Mouse (Mus musculus): Measurements from ENCODE around the gene Gm49355. TPM values are rescaled to one million over a fixed set of nuclear protein-coding genes. Genes with fewer than 3 reads are reported as not detected.
"Not testable (repeated sequence)": the region's sequence is repeated elsewhere in the genome, so short reads cannot be mapped to it uniquely, and the experiment has no call there.

The Gm49355 gene
- polyA plus RNA-seq (2015; fragmentation: Nextera tagmentation; extraction: Ambion mirVana), result 0.09 and 0.13 TPM in 2 replicates

DNA sequence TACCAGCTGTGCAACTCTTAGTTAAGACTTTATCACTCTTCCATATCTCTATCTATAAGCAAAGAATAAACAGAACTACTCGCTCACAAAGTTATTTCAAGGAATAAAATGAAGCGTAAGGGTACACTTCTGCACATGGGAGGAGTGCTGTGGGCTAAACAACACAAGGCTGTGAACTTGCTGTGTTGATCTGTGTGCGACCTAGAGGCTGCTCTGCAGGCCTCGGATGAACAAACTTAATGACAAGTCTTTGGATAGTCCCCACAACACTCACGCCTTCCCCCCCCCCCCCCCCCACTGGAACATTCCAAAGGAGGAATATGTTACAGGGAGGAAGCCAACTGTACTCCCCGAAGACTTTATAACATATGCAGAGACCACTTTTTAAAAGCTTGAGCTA lies at the start of gene Gm49355:
TSS of gene Gm49355 (plus strand) at position 336 of the 400 bp plus-strand sequence.
- peak within 1 kb of the TSS; percentile 86 for H3K4me3 ChIP-seq (replicated peaks)
- H3K4me1 ChIP-seq (replicated peaks), result no peaks in the 10 kb centered on the region; the same call in 1 of the 2 replicates
- no peaks in the 10 kb centered on the region for H3K9me3 ChIP-seq (replicated peaks)
- H3K36me3 ChIP-seq, result no peaks in the 10 kb centered on the region
- peak within 1 kb of the TSS; percentile 91 for H3K27ac ChIP-seq
- peak within 1 kb of the TSS; percentile 89 for H3K9ac ChIP-seq
- no peaks in the 10 kb centered on the region for H3K27me3 ChIP-seq
- DNase-seq, result no peak
- 68% methylated on average over 6 of the region's 6 CpGs for WGBS (ENCODE audit: insufficient replicate concordance)
- peak within 1 kb of the TSS; percentile 76 for H3K4me2 ChIP-seq
- no peak for ATAC-seq (ENCODE audit: low read depth)

GRCm38 (mm10) chr14:12243726-12244125 lies 40.0 kb upstream of the Gm49355 start:
- no peak overlapping the region for H3K4me2 ChIP-seq
- H3K9me3 ChIP-seq (replicated peaks), result no peaks in the 10 kb centered on the region
- H3K27me3 ChIP-seq, result no peaks in the 10 kb centered on the region
- no peak overlapping the region for H3K27ac ChIP-seq
- WGBS (ENCODE audit: insufficient replicate concordance), result 31% methylated on average over 4 of the region's 4 CpGs
- DNase-seq (no peak), ATAC-seq (ENCODE audit: low read depth) (no peak)
- no peaks in the 10 kb centered on the region for H3K36me3 ChIP-seq
- H3K4me3 ChIP-seq (replicated peaks), result no peak overlapping the region
- H3K9ac ChIP-seq, result no peak overlapping the region
- H3K4me1 ChIP-seq (replicated peaks), result no peaks in the 10 kb centered on the region

DNA sequence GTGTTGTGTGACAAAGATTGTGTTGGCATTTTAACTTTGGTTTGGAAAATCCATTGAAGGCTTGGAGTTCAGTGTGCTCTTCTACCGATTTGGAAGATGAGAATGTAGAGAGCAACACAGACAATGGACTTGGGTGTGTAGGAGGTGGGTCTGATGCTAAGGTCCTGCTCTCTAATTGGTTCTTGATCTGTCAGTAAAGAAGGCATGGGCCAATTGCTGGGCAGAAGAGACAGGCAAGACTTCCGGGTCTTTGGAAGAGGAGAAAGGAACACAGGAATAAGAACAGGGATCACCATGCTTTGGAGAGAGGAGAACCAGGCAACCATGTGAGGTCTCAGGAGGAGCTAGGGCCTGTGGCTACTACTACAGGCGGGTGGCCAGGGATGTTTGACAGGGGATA lies 7.7 kb upstream of the Gm49355 start:
- no peak for DNase-seq
- Histone ChIP-seq H3K36me3 (no peaks in the 10 kb centered on the region), H3K9ac (no peak overlapping the region), H3K4me2 (no peak overlapping the region), H3K9me3 (replicated peaks) (no peaks in the 10 kb centered on the region), H3K27me3 (no peaks in the 10 kb centered on the region), H3K4me3 (replicated peaks) (no peak overlapping the region), H3K4me1 (replicated peaks) (no peaks in the 10 kb centered on the region), H3K27ac (no peak overlapping the region)
- no peak for ATAC-seq (ENCODE audit: low read depth)
- 51% methylated on average over 3 of the region's 3 CpGs for WGBS (ENCODE audit: insufficient replicate concordance)

DNA sequence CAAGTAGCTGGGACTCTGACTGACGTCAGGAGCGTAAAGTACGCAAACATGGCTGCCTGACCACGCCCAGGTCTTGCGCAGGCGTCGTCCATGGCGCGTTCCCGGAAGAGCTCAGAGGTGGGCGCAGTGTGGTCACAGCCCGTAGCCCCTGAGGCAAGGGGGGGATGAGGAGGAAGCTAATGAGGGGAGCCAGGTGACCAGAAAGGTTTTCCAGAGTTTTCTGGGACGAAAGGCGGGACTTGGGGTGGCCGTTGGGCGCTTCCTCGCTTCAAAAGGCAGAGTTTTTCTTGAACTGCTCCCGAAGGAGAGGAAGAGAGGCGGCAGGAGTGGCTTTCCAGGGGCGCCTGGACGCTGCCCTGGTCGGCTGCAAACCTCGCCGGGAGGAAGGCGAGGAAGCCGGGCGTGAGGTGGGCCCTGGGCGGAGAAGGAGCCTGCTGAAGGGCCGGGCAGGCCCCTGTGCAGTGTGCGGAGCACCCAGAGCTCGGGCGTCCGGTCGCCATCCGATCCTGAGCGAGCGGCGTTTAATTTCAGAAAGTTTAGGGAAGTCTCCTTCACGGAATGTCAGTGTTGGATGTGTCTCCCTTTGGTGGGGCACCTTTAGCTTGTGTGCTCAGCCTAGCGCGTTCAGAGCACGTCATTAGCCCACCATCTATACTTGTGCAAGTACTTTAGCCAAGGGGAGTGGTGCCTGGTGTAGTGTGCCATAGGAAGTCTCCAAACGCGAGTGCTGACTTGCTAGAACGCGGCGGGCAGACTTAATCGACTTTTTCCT lies 551 bp downstream of the Gm49355 start, which contains the start of gene 3830406C13Rik:
TSS of gene 3830406C13Rik (plus strand) at position 33 of the 772 bp plus-strand sequence.
- DNase-seq (peak; percentile 74), ATAC-seq (ENCODE audit: low read depth) (peak; percentile 92)
- Histone ChIP-seq H3K9ac (peak within 1 kb of the TSS; percentile 89), H3K36me3 (peaks cover 3% of the 10 kb centered on the region; the same call in 1 of the 2 replicates), H3K4me3 (replicated peaks) (peak within 1 kb of the TSS; percentile 86), H3K27me3 (no peaks in the 10 kb centered on the region), H3K4me1 (replicated peaks) (no peaks in the 10 kb centered on the region; the same call in 1 of the 2 replicates), H3K27ac (peak within 1 kb of the TSS; percentile 91), H3K4me2 (peak within 1 kb of the TSS; percentile 76), H3K9me3 (replicated peaks) (no peaks in the 10 kb centered on the region)
- WGBS (ENCODE audit: insufficient replicate concordance), result under 1% methylated on average over 48 of the region's 48 CpGs

- not testable (repeated sequence) for H3K4me3 ChIP-seq (replicated peaks); H3K36me3 ChIP-seq; H3K4me2 ChIP-seq; ATAC-seq (ENCODE audit: low read depth); H3K27ac ChIP-seq; H3K4me1 ChIP-seq (replicated peaks); H3K9me3 ChIP-seq (replicated peaks); H3K27me3 ChIP-seq; H3K9ac ChIP-seq; DNase-seq
These were observed 6.0 kb downstream of the Gm49355 start for GRCm38 (mm10) chr14:12289747-12290146.

- no peak overlapping the region for H3K9ac ChIP-seq
- H3K36me3 ChIP-seq, result 0 out of 2 replicates have a peak, but pooled peaks cover 14% of the 10 kb centered on the region
- H3K4me3 ChIP-seq (replicated peaks), result no peak overlapping the region
- ATAC-seq (ENCODE audit: low read depth) (no peak), DNase-seq (no peak)
- H3K27me3 ChIP-seq, result no peaks in the 10 kb centered on the region
- no peak overlapping the region for H3K27ac ChIP-seq
- H3K4me2 ChIP-seq, result no peak overlapping the region
- 83% methylated on average over 7 of the region's 7 CpGs for WGBS (ENCODE audit: insufficient replicate concordance)
- no peaks in the 10 kb centered on the region for H3K4me1 ChIP-seq (replicated peaks)
- no peaks in the 10 kb centered on the region for H3K9me3 ChIP-seq (replicated peaks)
These were observed 12.6 kb downstream of the Gm49355 start for GRCm38 (mm10) chr14:12296391-12296790.

DNA sequence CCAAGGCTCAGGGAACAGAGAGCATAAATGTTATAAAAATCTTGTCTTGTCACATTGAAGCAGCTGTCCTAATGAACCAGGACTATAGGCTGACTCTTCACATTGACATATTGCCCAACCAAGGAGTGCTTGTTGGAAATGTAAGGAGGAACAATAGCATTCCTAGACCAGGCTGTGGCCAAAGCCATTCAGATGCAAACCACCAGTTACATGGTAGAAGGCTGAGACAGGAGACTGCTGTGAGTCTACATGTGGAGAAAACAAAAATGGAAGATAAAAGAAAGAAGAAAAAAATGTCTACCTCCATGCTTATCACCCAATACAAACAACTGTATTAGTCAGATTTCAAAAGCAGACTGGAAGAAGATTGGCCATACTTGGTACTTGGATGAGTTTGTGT lies 15.4 kb downstream of the Gm49355 start:
- Histone ChIP-seq H3K27ac (no peak overlapping the region), H3K36me3 (0 out of 2 replicates have a peak, but pooled peaks cover 14% of the 10 kb centered on the region), H3K4me1 (replicated peaks) (no peaks in the 10 kb centered on the region), H3K4me2 (no peak overlapping the region), H3K27me3 (no peaks in the 10 kb centered on the region), H3K9me3 (replicated peaks) (no peaks in the 10 kb centered on the region), H3K4me3 (replicated peaks) (no peak overlapping the region), H3K9ac (no peak overlapping the region)
- DNase-seq (no peak), ATAC-seq (ENCODE audit: low read depth) (no peak)

- H3K9me3 ChIP-seq (replicated peaks), result no peaks in the 10 kb centered on the region
- no peak overlapping the region for H3K27ac ChIP-seq
- DNase-seq, result no peak
- no peaks in the 10 kb centered on the region for H3K4me1 ChIP-seq (replicated peaks)
- no peak overlapping the region for H3K9ac ChIP-seq
- 68% methylated on average over 6 of the region's 6 CpGs for WGBS (ENCODE audit: insufficient replicate concordance)
- no peak overlapping the region for H3K4me3 ChIP-seq (replicated peaks)
- H3K4me2 ChIP-seq, result no peak overlapping the region
- H3K36me3 ChIP-seq, result 0 out of 2 replicates have a peak, but pooled peaks cover 14% of the 10 kb centered on the region
- no peak for ATAC-seq (ENCODE audit: low read depth)
- H3K27me3 ChIP-seq, result no peaks in the 10 kb centered on the region
These were observed 15.9 kb downstream of the Gm49355 start for GRCm38 (mm10) chr14:12299654-12300053.

- Histone ChIP-seq H3K36me3 (0 out of 2 replicates have a peak, but pooled peaks cover 14% of the 10 kb centered on the region), H3K27me3 (no peaks in the 10 kb centered on the region), H3K9me3 (replicated peaks) (no peaks in the 10 kb centered on the region), H3K4me3 (replicated peaks) (no peak overlapping the region), H3K4me2 (no peak overlapping the region), H3K4me1 (replicated peaks) (no peaks in the 10 kb centered on the region), H3K9ac (no peak overlapping the region), H3K27ac (no peak overlapping the region)
- no peak for ATAC-seq (ENCODE audit: low read depth)
- 71% methylated on average over 4 of the region's 4 CpGs for WGBS (ENCODE audit: insufficient replicate concordance)
- DNase-seq, result no peak
These were observed 16.5 kb downstream of the Gm49355 start for GRCm38 (mm10) chr14:12300275-12300674.

DNA sequence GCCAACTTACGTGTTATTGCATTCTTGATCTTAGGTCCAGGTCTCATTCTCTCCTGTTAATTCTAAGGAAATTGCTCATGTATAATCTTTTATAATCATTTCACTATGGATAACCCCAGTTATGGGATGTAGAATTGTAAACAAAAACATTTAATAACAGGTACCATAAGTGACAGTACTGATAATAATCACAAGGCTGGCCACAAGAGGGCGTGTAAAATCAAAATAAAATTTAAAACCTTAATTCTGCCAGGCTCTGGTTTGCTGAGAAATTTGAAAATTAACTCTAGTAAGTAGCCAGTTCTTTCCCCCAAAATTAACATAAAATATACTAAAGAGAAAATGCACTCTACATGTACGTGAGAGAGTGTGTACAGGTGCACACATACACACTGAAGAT lies 16.9 kb downstream of the Gm49355 start:
- Histone ChIP-seq H3K4me1 (replicated peaks) (no peaks in the 10 kb centered on the region), H3K9ac (no peak overlapping the region), H3K36me3 (0 out of 2 replicates have a peak, but pooled peaks cover 12% of the 10 kb centered on the region), H3K27ac (no peak overlapping the region), H3K27me3 (no peaks in the 10 kb centered on the region), H3K4me2 (no peak overlapping the region), H3K4me3 (replicated peaks) (no peak overlapping the region), H3K9me3 (replicated peaks) (no peaks in the 10 kb centered on the region)
- ATAC-seq (ENCODE audit: low read depth) (no peak), DNase-seq (no peak)
- WGBS (ENCODE audit: insufficient replicate concordance), result 58% methylated on average over 3 of the region's 3 CpGs

DNA sequence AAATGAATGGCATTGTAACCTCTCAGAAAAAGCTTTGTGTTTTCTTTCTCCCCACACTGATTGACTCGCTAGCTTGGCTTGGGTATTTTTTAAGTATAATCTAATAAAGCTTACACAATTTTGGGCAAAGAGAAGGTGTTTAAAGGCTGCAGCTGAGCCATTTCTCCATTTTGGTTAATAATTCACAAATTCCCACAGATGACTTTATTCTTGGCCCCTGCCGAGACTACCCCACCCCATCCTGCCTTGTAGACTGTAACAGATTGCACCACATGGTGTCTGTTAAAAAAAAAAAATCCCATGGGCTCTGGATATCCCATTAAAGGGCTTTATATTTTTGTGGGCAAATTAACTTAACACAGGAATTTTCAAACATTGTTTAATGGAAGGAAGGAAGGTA lies 19.3 kb downstream of the Gm49355 start:
- 61% methylated on average over 2 of the region's 2 CpGs for WGBS (ENCODE audit: insufficient replicate concordance)
- no peaks in the 10 kb centered on the region for H3K27me3 ChIP-seq
- H3K27ac ChIP-seq, result no peak overlapping the region
- DNase-seq, result no peak
- no peak overlapping the region for H3K4me3 ChIP-seq (replicated peaks)
- no peak overlapping the region for H3K4me2 ChIP-seq
- no peak for ATAC-seq (ENCODE audit: low read depth)
- no peak overlapping the region for H3K9ac ChIP-seq
- no peaks in the 10 kb centered on the region for H3K9me3 ChIP-seq (replicated peaks)
- H3K36me3 ChIP-seq, result 0 out of 2 replicates have a peak, but pooled peaks cover 10% of the 10 kb centered on the region
- no peaks in the 10 kb centered on the region for H3K4me1 ChIP-seq (replicated peaks)

DNA sequence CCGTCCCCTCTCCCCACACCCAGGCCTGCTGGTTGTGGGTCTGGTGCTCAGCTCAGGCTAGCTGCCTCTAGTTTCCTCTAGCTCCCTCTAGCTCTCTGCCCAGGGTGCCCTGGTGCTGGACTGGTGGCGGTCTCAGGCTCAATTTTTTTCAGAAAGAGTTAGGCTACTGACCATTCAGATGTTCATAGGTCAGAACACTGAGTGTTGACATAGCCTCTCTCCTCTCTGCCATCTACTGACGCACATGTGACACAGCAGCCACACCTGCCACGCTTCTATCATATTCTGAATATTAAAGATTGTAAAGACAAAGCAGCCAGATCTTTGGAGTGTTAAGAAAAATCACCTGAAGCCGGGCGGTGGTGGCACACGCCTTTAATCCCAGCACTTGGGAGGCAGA lies 49.8 kb downstream of the Gm49355 start:
- ATAC-seq (ENCODE audit: low read depth) (no peak), DNase-seq (no peak)
- H3K4me3 ChIP-seq (replicated peaks), result no peak overlapping the region
- WGBS (ENCODE audit: insufficient replicate concordance), result 54% methylated on average over 7 of the region's 7 CpGs
- no peak overlapping the region for H3K9ac ChIP-seq
- H3K4me2 ChIP-seq, result no peak overlapping the region
- peaks cover 46% of the 10 kb centered on the region for H3K27me3 ChIP-seq
- H3K27ac ChIP-seq, result no peak overlapping the region
- no peaks in the 10 kb centered on the region for H3K9me3 ChIP-seq (replicated peaks)
- H3K36me3 ChIP-seq, result no peaks in the 10 kb centered on the region
- no peaks in the 10 kb centered on the region for H3K4me1 ChIP-seq (replicated peaks)
